Mouse (Mus musculus) cerebellum, postnatal 25 days (tissue): Measurements from ENCODE around the gene Hmga1b.
"Not testable (repeated sequence)": the region's sequence is repeated elsewhere in the genome, so short reads cannot be mapped to it uniquely, and the experiment has no call there.

ENCODE experiments used
- DNase-seq, 2 experiments: peaks; one replicate each; pipeline ENCODE4 v3.0.0; 2021; ENCODE audit warnings: mixed read lengths in 2 of 2

Gene Hmga1b

GRCm38 (mm10) chr11:120762672-120763041 lies at the start of gene Hmga1b:
Gene Hmga1b (plus strand): TSS chr11:120762794.
- DNase-seq = not testable (repeated sequence)

DNA sequence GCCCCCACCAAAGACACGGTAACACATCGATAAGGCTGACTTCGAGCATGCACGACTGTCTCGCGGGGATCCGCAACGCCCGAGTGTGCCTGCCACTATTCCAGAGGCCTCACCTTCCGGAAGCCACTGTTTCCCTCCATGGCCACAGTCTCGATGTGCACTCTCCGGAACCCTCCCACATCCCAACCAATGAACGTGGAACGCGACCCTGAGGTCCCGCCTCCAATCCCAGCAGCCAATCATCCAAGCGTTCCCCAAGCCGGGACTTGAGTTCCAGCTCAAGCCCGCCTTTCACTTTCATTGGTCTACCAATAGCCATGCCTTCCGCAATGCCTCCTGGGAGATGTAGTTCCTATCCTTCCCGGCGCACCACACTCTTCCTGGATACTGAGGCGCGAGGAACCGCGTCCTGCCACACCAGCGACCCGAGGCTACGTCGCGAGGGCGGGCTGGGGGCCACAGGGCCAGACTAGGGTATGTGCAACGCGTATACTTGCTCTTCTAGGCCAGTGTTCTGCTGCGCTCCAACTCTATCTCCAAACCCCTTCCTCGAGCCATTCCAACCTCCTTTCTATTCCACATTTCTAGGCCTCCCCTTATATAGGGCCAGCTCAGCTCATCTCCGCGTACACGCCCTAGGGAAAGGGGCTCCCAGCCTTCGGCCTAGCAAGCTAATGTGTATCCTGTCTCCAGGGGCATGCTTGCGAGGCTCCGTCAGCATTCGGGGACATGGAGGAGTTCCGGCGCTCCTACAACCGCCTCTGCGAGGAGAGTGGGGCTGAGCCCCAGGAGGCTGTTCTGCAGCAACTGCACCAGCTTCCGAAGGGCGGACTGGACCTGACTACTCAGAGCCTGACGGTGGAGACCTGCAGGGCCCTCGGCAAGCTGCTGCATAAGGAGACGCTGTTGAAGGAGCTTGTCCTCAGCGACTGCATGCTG lies 48.7 kb upstream of the Hmga1b start, which contains the start of the genes Cenpx and Lrrc45:
TSS of gene Cenpx (minus strand) at position 159 of the 939 bp plus-strand sequence.
TSS of gene Lrrc45 (plus strand) at position 346 of the 939 bp plus-strand sequence.
- peak; percentile 96 for DNase-seq

DNA sequence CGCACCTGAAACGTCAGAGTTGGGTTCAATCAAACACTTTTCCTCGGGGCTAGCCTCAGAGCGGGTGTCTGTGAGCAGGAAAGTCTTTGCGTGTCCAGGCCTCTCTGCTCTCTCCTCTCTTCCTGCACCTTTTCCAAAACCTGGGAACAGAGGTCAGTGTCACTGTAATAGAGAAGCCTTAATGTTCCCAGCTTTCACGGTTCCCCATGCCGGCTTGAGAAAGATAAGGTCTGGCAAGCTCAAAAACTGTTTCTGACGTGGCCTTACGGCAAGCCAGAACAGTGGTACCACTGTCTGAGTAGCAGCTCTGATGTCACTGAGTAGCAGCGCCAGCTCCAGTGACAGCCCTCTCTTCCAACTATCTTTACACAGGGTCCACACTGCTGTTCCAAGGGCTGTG lies 48.0 kb upstream of the Hmga1b start:
- DNase-seq = no peak

- DNase-seq = no peak
Observed at GRCm38 (mm10) chr11:120715131-120715530, 47.5 kb upstream of the Hmga1b start.

DNA sequence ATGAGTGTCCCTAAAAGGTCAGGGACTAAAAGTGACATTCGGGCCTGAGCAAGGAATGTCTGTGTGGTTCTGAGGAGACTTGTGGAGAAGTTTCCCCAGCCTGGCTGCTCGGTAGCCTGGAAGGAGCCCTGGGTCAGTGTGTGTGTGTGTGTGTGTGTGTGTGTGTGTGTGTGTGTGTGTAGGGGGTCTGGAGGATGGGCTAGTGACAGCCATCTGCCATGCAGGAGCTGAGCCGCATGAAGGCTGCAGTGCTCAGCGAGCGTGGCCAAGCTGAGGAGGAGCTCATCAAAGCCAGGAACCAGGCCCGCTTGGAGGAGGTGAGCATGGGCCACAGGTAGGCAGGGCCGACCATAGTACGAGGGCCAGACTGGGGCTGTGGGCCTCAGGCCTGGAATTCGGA lies 43.4 kb upstream of the Hmga1b start:
- DNase-seq = peak in 1 of 2 experiments; percentile 23

DNA sequence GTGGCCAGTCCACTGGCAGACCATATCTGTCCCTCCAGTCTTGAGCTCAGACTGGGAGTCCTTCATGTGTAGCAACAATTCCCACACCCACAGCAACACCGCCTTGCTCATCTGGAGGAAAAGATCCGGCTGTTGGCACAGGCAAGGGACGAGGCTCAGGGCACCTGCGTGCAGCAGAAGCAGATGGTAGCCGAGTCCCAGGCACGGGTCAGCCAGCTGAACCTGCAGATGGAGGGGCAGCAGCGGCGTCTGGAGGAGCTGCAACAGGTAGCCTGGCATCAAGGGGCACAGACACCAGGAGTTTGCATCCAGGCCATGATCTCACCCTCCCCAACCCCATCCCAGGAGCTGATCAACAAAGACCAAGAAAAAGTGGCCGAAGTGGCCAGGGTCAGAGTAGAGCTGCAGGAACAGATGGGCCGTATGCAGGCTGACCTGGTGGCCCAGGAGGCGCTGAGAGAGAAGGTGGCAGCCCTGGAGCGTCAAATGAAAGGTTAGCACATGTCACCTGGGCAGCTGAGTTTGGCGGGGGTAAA lies 42.7 kb upstream of the Hmga1b start:
- peak in 1 of 2 experiments; percentile 37 for DNase-seq

DNA sequence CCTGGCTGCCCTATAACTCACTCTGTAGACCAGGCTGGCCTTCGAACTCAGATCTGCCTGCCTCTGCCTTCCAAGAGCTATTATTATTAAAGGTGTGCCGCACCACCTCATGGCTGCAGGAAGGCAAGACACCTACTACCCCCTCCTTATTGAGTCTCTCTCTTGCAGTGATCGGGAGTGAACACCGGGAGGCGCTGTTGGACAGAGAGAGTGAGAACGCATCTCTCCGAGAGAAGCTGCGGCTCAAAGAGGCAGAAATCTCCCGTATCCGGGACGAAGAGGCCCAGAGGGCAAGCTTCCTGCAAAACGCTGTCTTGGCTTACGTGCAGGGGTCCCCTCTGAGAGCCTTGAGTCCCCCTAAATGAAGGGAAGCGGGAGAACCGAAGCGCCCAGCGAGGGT lies 42.1 kb upstream of the Hmga1b start:
- peak; percentile 93 to 96 for DNase-seq

DNA sequence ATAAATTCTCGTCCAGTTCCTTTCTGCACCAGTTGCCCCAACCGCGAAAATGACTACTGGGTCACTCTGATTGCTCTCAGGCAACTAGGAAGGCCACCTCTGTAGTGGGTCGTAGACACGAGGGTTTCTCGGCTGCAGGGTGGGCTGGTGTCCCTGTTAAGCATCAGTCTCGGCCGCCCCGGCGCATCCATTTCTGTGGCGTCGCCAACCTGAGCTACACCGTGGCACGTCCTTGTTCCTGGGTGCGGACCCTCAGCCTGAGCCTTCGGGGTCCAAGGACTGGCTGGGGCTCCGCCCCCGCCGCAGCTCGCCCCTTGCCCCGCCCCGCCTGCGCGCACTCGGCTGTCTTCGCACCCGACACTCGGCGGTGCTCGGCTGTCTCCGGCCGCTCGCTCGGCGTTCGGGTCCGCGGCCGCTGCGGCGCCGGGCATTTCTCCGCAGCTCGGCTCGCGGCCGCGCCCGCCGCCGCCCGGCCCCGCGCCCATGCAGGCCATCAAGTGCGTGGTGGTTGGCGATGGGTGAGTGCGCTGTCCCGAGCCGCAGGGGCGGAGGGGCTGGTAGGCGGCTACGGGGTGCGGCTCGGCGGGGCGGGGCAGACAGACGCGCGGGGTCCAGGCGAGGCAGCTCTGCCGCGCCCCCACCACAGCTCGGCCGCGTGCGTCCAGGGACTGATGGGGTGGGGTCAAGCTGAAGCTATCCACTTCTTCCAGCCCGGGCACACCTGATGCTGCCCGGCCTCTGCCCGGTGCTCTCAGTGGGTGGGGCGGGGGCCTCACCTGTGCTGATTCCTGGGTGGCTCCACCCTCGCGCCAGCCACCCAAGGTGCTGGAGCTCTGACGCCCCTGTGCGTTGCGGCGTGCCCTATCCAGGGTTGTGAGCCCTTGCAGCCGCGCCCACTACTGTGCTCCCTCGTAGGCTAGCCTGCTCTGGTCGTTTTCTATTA lies 41.2 kb upstream of the Hmga1b start, which contains the start of gene Rac3:
TSS of gene Rac3 (plus strand) at position 347 of the 943 bp plus-strand sequence.
- DNase-seq = peak; percentile 83 to 92

GRCm38 (mm10) chr11:120722067-120722630 lies 40.4 kb upstream of the Hmga1b start:
- no peak for DNase-seq

- no peak for DNase-seq
Observed at GRCm38 (mm10) chr11:120722761-120723382, 39.7 kb upstream of the Hmga1b start.

- no peak for DNase-seq
Observed at GRCm38 (mm10) chr11:120723509-120723908, 39.1 kb upstream of the Hmga1b start.

DNA sequence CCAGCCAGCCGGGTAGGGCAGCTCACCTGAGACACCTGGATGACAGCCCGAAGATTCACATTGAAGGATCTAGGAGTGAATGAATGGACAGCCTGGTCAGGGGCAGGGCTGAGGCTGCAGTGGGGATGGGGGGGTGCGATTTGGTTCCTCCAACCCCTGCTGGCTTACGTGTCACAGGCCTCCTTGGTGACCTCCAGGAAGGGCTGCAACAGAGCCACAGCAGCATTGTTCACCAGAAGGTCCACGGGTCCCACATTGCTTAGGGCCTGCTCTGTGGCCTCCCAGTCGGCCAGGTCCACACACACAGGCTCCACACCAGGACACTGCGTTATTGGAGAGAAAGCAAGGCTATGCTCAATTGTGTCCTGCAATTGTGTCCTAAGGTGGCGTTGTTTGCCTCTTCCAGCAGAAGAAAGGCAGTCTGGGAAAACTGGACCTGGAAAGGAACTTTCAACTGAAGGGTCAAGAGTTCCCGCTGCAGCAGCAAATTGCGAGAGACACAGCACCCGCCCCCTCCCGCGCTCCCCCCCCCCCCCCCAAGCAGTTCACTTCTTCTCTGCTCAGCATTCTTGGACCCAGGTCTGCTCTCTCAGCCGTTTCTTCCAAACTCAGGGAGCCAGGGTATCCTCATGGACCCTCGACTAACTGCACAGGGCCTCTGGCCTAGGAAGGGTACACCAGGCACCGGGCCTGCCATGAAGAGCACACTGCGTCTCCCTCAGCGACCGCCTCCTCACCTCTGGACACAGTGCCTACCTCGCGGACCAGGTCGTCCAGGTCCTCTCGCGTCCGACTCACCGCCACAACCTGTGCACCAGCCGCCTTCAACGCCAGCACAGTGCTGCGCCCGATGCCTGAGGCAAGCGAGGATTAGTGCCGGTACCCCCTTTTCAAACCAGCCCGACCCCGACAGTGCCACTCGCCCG lies 36.1 kb upstream of the Hmga1b start:
- no peak for DNase-seq

- peak; percentile 78 to 86 for DNase-seq
Observed at GRCm38 (mm10) chr11:120727169-120727527, 35.4 kb upstream of the Hmga1b start, which contains the start of gene Dcxr. Gene Dcxr (minus strand): TSS chr11:120727281.

GRCm38 (mm10) chr11:120727564-120727963 lies 35.0 kb upstream of the Hmga1b start:
- DNase-seq = no peak

GRCm38 (mm10) chr11:120728530-120729240 lies 33.9 kb upstream of the Hmga1b start:
- DNase-seq = no peak

DNA sequence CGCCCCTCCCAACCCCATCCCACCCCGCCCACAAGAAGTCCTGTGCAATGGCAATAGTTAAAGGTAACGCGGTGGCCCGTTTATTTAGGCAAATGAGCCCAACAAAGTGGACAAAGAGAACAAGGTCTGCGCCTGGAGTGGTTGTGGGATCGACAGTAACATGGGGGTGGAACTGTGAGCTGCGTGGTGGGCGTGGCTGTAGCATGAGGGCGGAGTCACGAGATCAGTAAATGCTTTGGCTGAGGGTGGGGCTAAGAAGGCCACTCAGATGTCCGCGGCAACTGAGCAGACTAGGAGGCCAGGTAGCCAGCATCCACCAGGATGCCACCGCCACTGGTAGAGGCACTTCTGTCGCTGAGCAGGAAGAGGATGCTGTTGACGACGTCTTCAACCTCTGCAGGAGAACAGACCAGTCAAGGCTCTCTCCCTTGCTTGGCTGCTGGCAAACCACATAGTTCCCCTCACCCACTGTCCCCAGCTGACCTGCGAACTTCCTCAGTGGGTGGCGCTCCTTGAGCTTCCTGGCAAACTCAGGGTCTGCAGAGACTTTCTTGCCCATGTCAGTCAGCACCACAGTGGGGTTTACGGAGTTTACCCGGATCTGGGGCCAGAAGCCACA lies 33.1 kb upstream of the Hmga1b start:
- DNase-seq = not testable (repeated sequence)

DNA sequence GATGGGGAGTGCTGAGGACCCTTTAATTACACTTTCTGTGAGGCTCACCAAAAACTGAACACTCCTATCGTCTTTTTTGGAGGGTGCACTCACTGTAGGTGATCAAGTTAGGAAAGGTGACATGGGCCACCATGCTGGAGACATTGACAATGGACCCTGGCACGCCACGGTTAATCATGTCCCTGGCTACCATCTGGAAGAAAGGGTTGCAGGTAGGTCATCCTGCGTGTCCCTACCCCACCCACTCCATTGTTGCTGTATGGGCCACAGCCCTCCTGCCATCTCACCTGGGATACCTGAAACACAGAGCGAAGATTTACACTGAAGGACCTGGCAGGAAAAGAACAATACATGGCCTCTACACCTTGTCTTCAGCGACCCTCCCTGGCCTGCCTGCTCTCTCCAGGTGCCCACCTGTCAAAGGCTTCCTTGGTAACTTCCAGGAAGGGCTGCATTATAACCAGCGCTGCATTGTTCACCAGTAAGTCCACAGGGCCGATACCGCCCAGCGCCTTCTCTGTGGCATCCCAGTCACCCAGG lies 32.2 kb upstream of the Hmga1b start:
- no peak for DNase-seq

DNA sequence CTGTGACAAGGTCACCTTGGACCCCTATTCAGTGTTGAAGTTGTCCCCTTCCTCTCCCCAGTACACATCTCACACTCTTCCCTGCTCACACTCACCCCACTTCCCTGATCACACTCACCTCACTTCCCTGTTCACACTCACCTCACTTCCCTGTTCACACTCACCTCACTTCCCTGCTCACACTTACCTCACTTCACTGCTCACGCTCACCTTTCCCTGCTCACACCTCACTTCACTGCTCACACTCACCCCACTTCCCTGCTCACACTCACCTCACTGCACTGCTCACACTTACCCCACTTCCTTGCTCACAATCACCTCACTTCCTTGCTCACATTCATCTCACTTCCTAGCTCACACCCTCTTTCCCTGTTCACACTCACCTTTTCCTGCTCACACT lies 31.2 kb upstream of the Hmga1b start:
- DNase-seq = no peak
